16 mouse cellular contexts compared by ENCODE assay signal in the genomic region with DNA sequence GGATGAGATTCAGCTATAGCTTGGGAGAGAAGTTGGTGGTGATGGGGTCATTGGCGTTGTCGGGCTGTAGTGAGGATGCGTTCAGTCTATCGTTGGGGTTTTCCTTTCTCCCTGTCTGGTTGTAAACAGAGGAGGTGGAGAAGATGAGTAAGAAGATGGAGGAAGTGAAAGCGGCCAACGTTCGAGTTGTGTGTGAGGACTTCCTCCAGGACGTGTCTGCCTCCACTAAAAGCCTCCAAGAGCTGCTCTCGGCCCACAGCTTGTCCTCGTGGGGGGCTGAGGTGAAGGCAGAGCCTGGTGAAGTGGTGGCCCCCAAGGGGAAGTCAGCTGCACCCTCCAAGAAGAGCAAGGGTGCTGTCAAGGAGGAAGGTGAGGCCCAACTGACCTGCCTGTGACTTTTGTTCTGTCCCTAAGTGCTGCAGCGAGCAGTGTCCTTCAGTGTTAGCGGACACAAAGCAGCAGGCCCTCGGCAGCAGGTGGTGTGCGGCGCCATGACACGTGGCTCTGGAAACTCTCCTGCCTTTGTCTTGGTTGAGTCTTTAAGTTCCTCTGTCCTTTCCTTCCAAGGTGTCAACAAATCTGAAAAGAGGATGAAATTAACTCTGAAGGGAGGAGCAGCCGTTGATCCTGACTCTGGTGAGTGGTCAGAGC. TPM values are rescaled to one million over a fixed set of nuclear protein-coding genes. Genes with fewer than 3 reads are reported as not detected.
DNase-seq lines count a peak whose midpoint lies in the region; ATAC-seq lines count a peak whose summit lies in the region.
"Had no signal": no experiment of that assay in that cellular context is flagged by ENCODE, and none has a peak within 500 bp of the region (broad histone marks: within the 10 kb centered on the region; RNA-seq: fewer than 3 reads in every experiment).

No protein-coding gene starts in this region.

- H3K9ac ChIP-seq in midbrain, embryonic 12.5 days (replicated peaks) = 0 out of 2 replicates have a peak overlapping the region, but pooled peaks have one; percentile 6
- H3K9ac ChIP-seq in hindbrain, embryonic 11.5 days (ENCODE audit: low read depth, low read length) = no peak overlapping the region
- H3K9ac ChIP-seq in kidney, embryonic 14.5 days (ENCODE audit: low read depth, low read length) = no peak overlapping the region
- H3K9ac ChIP-seq: embryonic facial prominence, embryonic 13.5 days; forebrain, embryonic 12.5 days had no signal

- no peak for ATAC-seq in midbrain, embryonic 12.5 days (ENCODE audit: low FRiP score, low read depth)
- peak; percentile 80 for ATAC-seq in monocyte, adult 5-6 weeks (replicated peaks; ENCODE audit: insufficient number of reproducible peaks, low FRiP score, low TSS enrichment, poor library complexity, severe bottlenecking)
- no peak for ATAC-seq in hindbrain, embryonic 11.5 days (ENCODE audit: low FRiP score)
- no peak for ATAC-seq in kidney, embryonic 14.5 days (ENCODE audit: low FRiP score, low TSS enrichment)
- ATAC-seq: CD4-positive, CD25-positive, alpha-beta regulatory T cell, adult 4 months; intestine, embryonic 16.5 days had no signal

- no peaks in the 10 kb centered on the region for H3K27me3 ChIP-seq in midbrain, embryonic 12.5 days
- no peaks in the 10 kb centered on the region for H3K27me3 ChIP-seq in midbrain, embryonic 10.5 days (ENCODE audit: low read depth, poor library complexity, severe bottlenecking)
- H3K27me3 ChIP-seq in hindbrain, embryonic 11.5 days (ENCODE audit: control insufficient read depth, insufficient read depth, low read length) = no peaks in the 10 kb centered on the region
- H3K27me3 ChIP-seq in kidney, embryonic 14.5 days (ENCODE audit: control insufficient read depth, insufficient read depth, low read length) = no peaks in the 10 kb centered on the region
- H3K27me3 ChIP-seq: embryonic facial prominence, embryonic 13.5 days; forebrain, embryonic 12.5 days had no signal

- no peaks in the 10 kb centered on the region for H3K4me1 ChIP-seq in midbrain, embryonic 12.5 days
- H3K4me1 ChIP-seq in midbrain, embryonic 10.5 days = no peaks in the 10 kb centered on the region
- no peaks in the 10 kb centered on the region for H3K4me1 ChIP-seq in hindbrain, embryonic 11.5 days (replicated peaks; ENCODE audit: control insufficient read depth, insufficient read depth, low read length)
- H3K4me1 ChIP-seq in kidney, embryonic 14.5 days (ENCODE audit: control insufficient read depth, insufficient read depth, low read length) = no peaks in the 10 kb centered on the region
- H3K4me1 ChIP-seq: embryonic facial prominence, embryonic 13.5 days; forebrain, embryonic 12.5 days had no signal

- intact Hi-C loops in heart, postnatal 36 days (cut with DNase I) = no loop called here
- intact Hi-C loops in heart, postnatal 14 days (cut with DNase I) = no loop called here

- H3K27ac ChIP-seq in midbrain, embryonic 12.5 days (replicated peaks) = no peak overlapping the region
- no peak overlapping the region for H3K27ac ChIP-seq in midbrain, embryonic 10.5 days (replicated peaks)
- no peak overlapping the region for H3K27ac ChIP-seq in hindbrain, embryonic 11.5 days (ENCODE audit: low read depth, low read length)
- H3K27ac ChIP-seq in kidney, embryonic 14.5 days (ENCODE audit: low read depth, low read length) = no peak overlapping the region
- H3K27ac ChIP-seq: embryonic facial prominence, embryonic 13.5 days; forebrain, embryonic 12.5 days; gastrocnemius, adult 2 months; layer of hippocampus, adult 2 months had no signal

- H3K36me3 ChIP-seq in midbrain, embryonic 12.5 days = peaks cover 98% of the 10 kb centered on the region
- H3K36me3 ChIP-seq in midbrain, embryonic 10.5 days = peaks cover 100% of the 10 kb centered on the region
- peaks cover 30% of the 10 kb centered on the region for H3K36me3 ChIP-seq in hindbrain, embryonic 11.5 days (ENCODE audit: control insufficient read depth, insufficient read depth, low read length)
- H3K36me3 ChIP-seq in kidney, embryonic 14.5 days (ENCODE audit: control insufficient read depth, insufficient read depth, low read length) = peaks cover 100% of the 10 kb centered on the region

- no peak overlapping the region for H3K4me3 ChIP-seq in midbrain, embryonic 12.5 days
- H3K4me3 ChIP-seq in midbrain, embryonic 10.5 days = no peak overlapping the region
- no peak overlapping the region for H3K4me3 ChIP-seq in hindbrain, embryonic 11.5 days (ENCODE audit: low read depth, low read length)
- H3K4me3 ChIP-seq in kidney, embryonic 14.5 days (ENCODE audit: low read length) = no peak overlapping the region
- H3K4me3 ChIP-seq: embryonic facial prominence, embryonic 13.5 days; forebrain, embryonic 12.5 days; gastrocnemius, adult 2 months; layer of hippocampus, adult 2 months had no signal

- peak; percentile 21 to 24 for DNase-seq in heart, postnatal 36 days
- no peak for DNase-seq in heart, postnatal 14 days
- no peak for DNase-seq in midbrain, embryonic 10.5 days (ENCODE audit: low spot score)
- no peak for DNase-seq in cerebellum, postnatal 4 days (ENCODE audit: low spot score in 2 of 2)
- no peak for DNase-seq in hindbrain, embryonic 11.5 days (ENCODE audit: low spot score)
- DNase-seq: gastrocnemius, adult 2 months; left cerebral cortex, postnatal 4 days; thymus, postnatal 36 days had no signal

- no peak overlapping the region for H3K4me2 ChIP-seq in midbrain, embryonic 12.5 days (replicated peaks)
- H3K4me2 ChIP-seq in hindbrain, embryonic 11.5 days (replicated peaks; ENCODE audit: low read depth, low read length) = no peak overlapping the region
- no peak overlapping the region for H3K4me2 ChIP-seq in kidney, embryonic 14.5 days (replicated peaks; ENCODE audit: low read depth, low read length)
- H3K4me2 ChIP-seq: embryonic facial prominence, embryonic 13.5 days; forebrain, embryonic 12.5 days had no signal

- H3K9me3 ChIP-seq in midbrain, embryonic 12.5 days = no peaks in the 10 kb centered on the region
- no peaks in the 10 kb centered on the region for H3K9me3 ChIP-seq in midbrain, embryonic 10.5 days (replicated peaks)
- no peaks in the 10 kb centered on the region for H3K9me3 ChIP-seq in hindbrain, embryonic 11.5 days (ENCODE audit: control insufficient read depth, low read length)
- no peaks in the 10 kb centered on the region for H3K9me3 ChIP-seq in kidney, embryonic 14.5 days (ENCODE audit: control insufficient read depth, low read length)
- H3K9me3 ChIP-seq: embryonic facial prominence, embryonic 13.5 days; forebrain, embryonic 12.5 days had no signal

- WGBS in midbrain, embryonic 12.5 days = 93% methylated on average over 17 of the region's 17 CpGs
- WGBS in midbrain, embryonic 10.5 days = 94% methylated on average over 17 of the region's 17 CpGs
- 96% methylated on average over 17 of the region's 17 CpGs for WGBS in hindbrain, embryonic 11.5 days
- 91% methylated on average over 17 of the region's 17 CpGs for WGBS in kidney, embryonic 14.5 days

RNA-seq across cellular contexts. Expression of gene Parp1, which starts 19.2 kb away (rescaled TPM):
- total RNA-seq in heart, postnatal 36 days (2021) = 10 to 100 TPM; 61.6 to 73.8 TPM
- 10 to 100 TPM; 57.4 to 63.8 TPM for total RNA-seq in heart, postnatal 14 days (2021)
- 219 and 220 TPM in 2 replicates for polyA plus RNA-seq in midbrain, embryonic 12.5 days (2016; fragmentation: Nextera tagmentation; extraction: Ambion mirVana)
- polyA plus RNA-seq in midbrain, embryonic 10.5 days (2016; fragmentation: Nextera tagmentation; extraction: Ambion mirVana) = 301 and 311 TPM in 2 replicates
- 58.1 to 70.1 TPM (median 61.4 TPM) in 3 replicates for total RNA-seq in monocyte, adult 5-6 weeks (2017)
- 141 and 177 TPM in 2 replicates for polyA plus RNA-seq in hindbrain, embryonic 11.5 days (2014; fragmentation: Nextera tagmentation; extraction: Ambion mirVana)
- 110 and 165 TPM in 2 replicates for polyA plus RNA-seq in kidney, embryonic 14.5 days (2014; fragmentation: Nextera tagmentation; extraction: Ambion mirVana)

RNA-seq across cellular contexts. Expression of gene Lin9, which starts 53.0 kb away (rescaled TPM):
- total RNA-seq in heart, postnatal 36 days (2021) = 1 to 10 TPM; 2.8 to 3.6 TPM
- 1 to 10 TPM; 3.8 to 4.1 TPM for total RNA-seq in heart, postnatal 14 days (2021)
- 24.7 and 25.9 TPM in 2 replicates for polyA plus RNA-seq in midbrain, embryonic 12.5 days (2016; fragmentation: Nextera tagmentation; extraction: Ambion mirVana)
- polyA plus RNA-seq in midbrain, embryonic 10.5 days (2016; fragmentation: Nextera tagmentation; extraction: Ambion mirVana) = 23.2 and 24.0 TPM in 2 replicates
- total RNA-seq in monocyte, adult 5-6 weeks (2017) = 9.1 to 17.9 TPM (median 14.8 TPM) in 3 replicates
- 22.4 and 25.9 TPM in 2 replicates for polyA plus RNA-seq in hindbrain, embryonic 11.5 days (2014; fragmentation: Nextera tagmentation; extraction: Ambion mirVana)
- polyA plus RNA-seq in kidney, embryonic 14.5 days (2014; fragmentation: Nextera tagmentation; extraction: Ambion mirVana) = 19.3 and 22.0 TPM in 2 replicates

Comparison
In these comparisons a context has a peak if more than half of its experiments do, and no peak if none do; other contexts are left out.
1. DNase-seq: peak in heart, postnatal 36 days (2 of 2); none in heart, postnatal 14 days (0 of 2), midbrain, embryonic 10.5 days (single experiment), cerebellum, postnatal 4 days (0 of 2) and hindbrain, embryonic 11.5 days (single experiment).